Mouse (Mus musculus): ENCODE measurements at regions not wholly inside any gene's neighbourhood (a gene's known extent, or its start where the extent isn't known, plus 50 kb on each side); places are given as distances from the start of the nearest gene placed in this dataset.

GRCm38 (mm10) chr2:52804106-52804825 is 53.4 kb upstream of the Fmnl2 start:
- DNase-seq: peak; percentile 29 to 58

GRCm38 (mm10) chr2:52804826-52805149 is 52.9 kb upstream of the Fmnl2 start:
- no peak for DNase-seq

DNA sequence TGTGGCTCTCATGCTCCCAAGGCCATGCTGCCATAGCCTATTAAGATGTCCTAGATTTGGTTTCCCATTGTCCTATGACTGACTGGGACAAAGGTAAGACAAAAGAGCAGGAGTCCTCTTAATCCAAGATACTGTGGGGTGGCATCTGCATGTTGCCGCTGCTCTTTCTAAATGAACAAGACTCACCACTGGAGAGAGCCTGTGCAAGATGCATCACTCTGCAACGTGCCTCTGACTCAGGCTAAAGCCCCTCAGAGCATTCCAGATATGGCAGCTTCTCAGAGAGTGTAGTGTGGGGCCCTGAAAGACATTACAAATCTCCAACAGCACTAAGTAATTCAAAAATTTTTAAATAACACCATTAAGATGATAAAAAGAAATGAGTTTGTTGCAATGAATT is 49.8 kb upstream of the Fmnl2 start:
- no peak for DNase-seq
